Mouse (Mus musculus) intestine, embryonic 16.5 days (tissue): Measurements from ENCODE around the gene Ift172. TPM values are rescaled to one million over a fixed set of nuclear protein-coding genes. Genes with fewer than 3 reads are reported as not detected.
A peak's percentile ranks its signal among the peaks of the same experiment; 100 is the strongest.

Experiments used
- ATAC-seq: fragments of 200-750 bp; cut with Nextera tagmentation; 2 replicates; pipeline ENCODE4 v1.8.0; 2017; ENCODE audit warnings: moderate TSS enrichment, moderate library complexity
- H3K27ac ChIP-seq: fragments of 300-500 bp; sonication (generic); 2 replicates; pipeline ENCODE4 v1.5.1; 2014; ENCODE audit warnings: mild to moderate bottlenecking, low read length
- H3K27me3 ChIP-seq: fragments of 300-500 bp; sonication (generic); replicated peaks from 2 replicates; pipeline ENCODE4 v1.6.1; 2014; ENCODE audit warnings: low read length, control low read depth, mixed read lengths; ENCODE audit not compliant: control insufficient read depth, insufficient read depth
- H3K36me3 ChIP-seq: fragments of 300-500 bp; sonication (generic); 2 replicates; pipeline ENCODE4 v1.6.1; 2014; ENCODE audit warnings: low read length, control low read depth; ENCODE audit not compliant: control insufficient read depth, insufficient read depth
- H3K4me1 ChIP-seq: fragments of 300-500 bp; sonication (generic); 2 replicates; pipeline ENCODE4 v1.6.1; 2014; ENCODE audit warnings: low read length, control low read depth, mixed read lengths; ENCODE audit not compliant: control insufficient read depth, insufficient read depth
- H3K4me2 ChIP-seq: fragments of 300-500 bp; sonication (generic); 2 replicates; pipeline ENCODE4 v1.6.1; 2014; ENCODE audit warnings: low read depth, low read length, control low read depth
- H3K4me3 ChIP-seq: fragments of 300-500 bp; sonication (generic); 2 replicates; pipeline ENCODE4 v1.5.1; 2014; ENCODE audit warnings: mild to moderate bottlenecking, low read length
- H3K9ac ChIP-seq: fragments of 300-500 bp; sonication (generic); 2 replicates; pipeline ENCODE4 v1.6.1; 2014; ENCODE audit warnings: low read depth, low read length
- H3K9me3 ChIP-seq: fragments of 300-500 bp; sonication (generic); 2 replicates; pipeline ENCODE4 v1.6.1; 2016; ENCODE audit warnings: low read length, control low read depth; ENCODE audit not compliant: control insufficient read depth
- WGBS: fragments of 180-500 bp; shearing (Covaris S2); extraction: QIAGEN DNeasy Blood & Tissue Kit; methylation state at CpG from one replicate; pipeline ENCODE4 v1.1.7; 2014; 5-methylcytosine and 5-hydroxymethylcytosine counted together
- polyA plus RNA-seq: library from polyadenylated mRNA; unstranded; fragments of >200 nt; fragmentation: Nextera tagmentation; extraction: Ambion mirVana; gene quantifications from 2 replicates; pipeline ENCODE4 v1.2.1, GENCODE M21; 2015

Ift172 gene
- polyA plus RNA-seq, 1 experiment from 2014 or later, result 19.5 TPM

- H3K27me3 ChIP-seq, result no peaks in the 10 kb centered on the region
- H3K36me3 ChIP-seq, result no peaks in the 10 kb centered on the region
- H3K4me1 ChIP-seq, result peaks cover 9% of the 10 kb centered on the region
- no peaks in the 10 kb centered on the region for H3K9me3 ChIP-seq
- WGBS, result 58% methylated on average over 13 of the region's 13 CpGs
- no peak within 1 kb of the TSS for H3K4me3 ChIP-seq
- no peak within 1 kb of the TSS for H3K9ac ChIP-seq
- H3K4me2 ChIP-seq, result peak within 1 kb of the TSS; percentile 99
- H3K27ac ChIP-seq, result no peak within 1 kb of the TSS
- ATAC-seq, result no peak
These were observed 6.3 kb upstream of the Ift172 start, which contains the start of gene Gckr for GRCm38 (mm10) chr5:31297047-31297757. Gene Gckr, plus strand, starts transcription at chr5:31297443.

GRCm38 (mm10) chr5:31295606-31296141 is 4.8 kb upstream of the Ift172 start, which contains the start of gene Fndc4:
Gene Fndc4, minus strand, starts transcription at chr5:31296080.
- H3K4me2 ChIP-seq, result peak within 1 kb of the TSS; percentile 99
- peaks cover 12% of the 10 kb centered on the region for H3K4me1 ChIP-seq
- peak; percentile 53 for ATAC-seq
- H3K36me3 ChIP-seq, result no peaks in the 10 kb centered on the region
- no peaks in the 10 kb centered on the region for H3K9me3 ChIP-seq
- H3K4me3 ChIP-seq, result peak within 1 kb of the TSS; percentile 64
- peak within 1 kb of the TSS; percentile 23; the same call in 1 of the 2 replicates for H3K27ac ChIP-seq
- H3K27me3 ChIP-seq, result no peaks in the 10 kb centered on the region
- WGBS, result under 1% methylated on average over 35 of the region's 46 CpGs
- peak within 1 kb of the TSS; percentile 88 for H3K9ac ChIP-seq

GRCm38 (mm10) chr5:31294964-31295605 is 4.2 kb upstream of the Ift172 start:
- H3K36me3 ChIP-seq, result no peaks in the 10 kb centered on the region
- peak overlapping the region; percentile 99 for H3K4me2 ChIP-seq
- peak overlapping the region; percentile 64 for H3K4me3 ChIP-seq
- peak overlapping the region; percentile 23; the same call in 1 of the 2 replicates for H3K27ac ChIP-seq
- H3K9me3 ChIP-seq, result no peaks in the 10 kb centered on the region
- H3K27me3 ChIP-seq, result no peaks in the 10 kb centered on the region
- peak; percentile 32; the same call in 1 of the 2 replicates for ATAC-seq
- 7% methylated on average over 29 of the region's 29 CpGs for WGBS
- H3K9ac ChIP-seq, result peak overlapping the region; percentile 88
- peaks cover 16% of the 10 kb centered on the region for H3K4me1 ChIP-seq

- WGBS, result 2% methylated on average over 9 of the region's 9 CpGs
- no peaks in the 10 kb centered on the region for H3K9me3 ChIP-seq
- H3K27ac ChIP-seq, result peak overlapping the region; percentile 31
- no peak; the same call in 1 of the 2 replicates for ATAC-seq
- no peaks in the 10 kb centered on the region for H3K27me3 ChIP-seq
- H3K4me2 ChIP-seq, result peak overlapping the region; percentile 47
- peaks cover 20% of the 10 kb centered on the region for H3K4me1 ChIP-seq
- H3K36me3 ChIP-seq, result no peaks in the 10 kb centered on the region
- peak overlapping the region; percentile 60 for H3K4me3 ChIP-seq
- peak overlapping the region; percentile 50 for H3K9ac ChIP-seq
These were observed 409 bp upstream of the Ift172 start for GRCm38 (mm10) chr5:31291361-31291688.

GRCm38 (mm10) chr5:31289626-31290230 is 1.2 kb downstream of the Ift172 start:
- ATAC-seq, result no peak
- WGBS, result 73% methylated on average over 3 of the region's 3 CpGs
- no peak overlapping the region; the same call in 1 of the 2 replicates for H3K4me3 ChIP-seq
- peaks cover 15% of the 10 kb centered on the region for H3K4me1 ChIP-seq
- H3K4me2 ChIP-seq, result peak overlapping the region; percentile 84; the same call in 1 of the 2 replicates
- H3K36me3 ChIP-seq, result peaks cover 6% of the 10 kb centered on the region; the same call in 1 of the 2 replicates
- no peak overlapping the region for H3K27ac ChIP-seq
- H3K9me3 ChIP-seq, result no peaks in the 10 kb centered on the region
- H3K9ac ChIP-seq, result no peak overlapping the region
- no peaks in the 10 kb centered on the region for H3K27me3 ChIP-seq

- no peak for ATAC-seq
These were observed 2.3 kb downstream of the Ift172 start for GRCm38 (mm10) chr5:31288655-31289054.

GRCm38 (mm10) chr5:31288225-31288624 is 2.7 kb downstream of the Ift172 start:
- no peaks in the 10 kb centered on the region for H3K27me3 ChIP-seq
- H3K9ac ChIP-seq, result no peak overlapping the region
- peaks cover 11% of the 10 kb centered on the region; the same call in 1 of the 2 replicates for H3K4me1 ChIP-seq
- H3K4me3 ChIP-seq, result no peak overlapping the region
- H3K27ac ChIP-seq, result no peak overlapping the region
- peaks cover 6% of the 10 kb centered on the region; the same call in 1 of the 2 replicates for H3K36me3 ChIP-seq
- 78% methylated on average over 4 of the region's 4 CpGs for WGBS
- H3K4me2 ChIP-seq, result no peak overlapping the region
- H3K9me3 ChIP-seq, result no peaks in the 10 kb centered on the region
- ATAC-seq, result no peak

More at GRCm38 (mm10) chr5:31288655-31289054, 2.3 kb downstream of the Ift172 start:
- Histone ChIP-seq H3K36me3 (peaks cover 6% of the 10 kb centered on the region; the same call in 1 of the 2 replicates), H3K4me3 (no peak overlapping the region), H3K9ac (no peak overlapping the region), H3K27me3 (no peaks in the 10 kb centered on the region), H3K4me1 (peaks cover 11% of the 10 kb centered on the region; the same call in 1 of the 2 replicates), H3K9me3 (no peaks in the 10 kb centered on the region), H3K27ac (no peak overlapping the region), H3K4me2 (no peak overlapping the region)
- 86% methylated on average over 3 of the region's 3 CpGs for WGBS

GRCm38 (mm10) chr5:31279245-31279988 is 11.5 kb downstream of the Ift172 start:
- no peak overlapping the region for H3K27ac ChIP-seq
- ATAC-seq, result no peak
- no peak overlapping the region for H3K4me3 ChIP-seq
- no peak overlapping the region for H3K4me2 ChIP-seq
- no peak overlapping the region for H3K9ac ChIP-seq
- H3K36me3 ChIP-seq, result 0 out of 2 replicates have a peak, but pooled peaks cover 5% of the 10 kb centered on the region
- no peaks in the 10 kb centered on the region for H3K9me3 ChIP-seq
- H3K4me1 ChIP-seq, result no peaks in the 10 kb centered on the region
- H3K27me3 ChIP-seq, result no peaks in the 10 kb centered on the region
- 85% methylated on average over 20 of the region's 20 CpGs for WGBS
